Mouse (Mus musculus) bone marrow macrophage, adult 2 months (primary cell): ENCODE data around the gene 1700008O03Rik.

Source experiments
- CTCF ChIP-seq: IDR thresholded peaks from 2 replicates; pipeline ENCODE4 v1.5.1; 2012; ENCODE audit warnings: low read depth, mild to moderate bottlenecking, low read length, moderate library complexity
- POLR2A ChIP-seq: IDR thresholded peaks from 2 replicates; pipeline ENCODE4 v1.6.1; 2012; ENCODE audit warnings: mild to moderate bottlenecking, low read depth, low read length, borderline replicate concordance

DNA sequence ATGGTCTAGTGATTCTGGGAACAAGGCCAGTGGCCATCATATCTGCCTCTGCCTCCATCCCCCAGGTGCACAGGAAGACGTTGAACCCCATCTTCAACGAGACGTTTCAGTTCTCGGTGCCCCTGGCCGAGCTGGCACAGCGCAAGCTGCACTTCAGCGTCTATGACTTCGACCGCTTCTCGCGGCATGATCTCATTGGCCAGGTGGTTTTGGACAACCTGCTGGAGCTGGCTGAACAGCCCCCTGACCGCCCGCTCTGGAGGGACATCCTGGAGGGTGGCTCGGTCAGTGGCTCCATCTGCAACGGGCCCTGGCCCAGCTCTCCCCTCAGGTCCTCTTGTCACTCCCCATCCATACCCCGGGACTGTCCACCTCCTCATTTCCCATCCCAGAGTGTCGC lies 7.7 kb upstream of the 1700008O03Rik start:
- TF ChIP-seq CTCF (no peak), POLR2A (no peak)
